Mouse (Mus musculus) embryonic facial prominence, embryonic 12.5 days (tissue): ENCODE data around the gene Fam57a. TPM values are rescaled to one million over a fixed set of nuclear protein-coding genes. Genes with fewer than 3 reads are reported as not detected.
A peak's percentile ranks its signal among the peaks of the same experiment; 100 is the strongest.

Source experiments
- ATAC-seq: fragments of 200-750 bp; cut with Nextera tagmentation; 2 replicates; pipeline ENCODE4 v1.8.0; 2017; ENCODE audit not compliant: insufficient number of reproducible peaks, insufficient read depth, low FRiP score, low TSS enrichment
- H3K27ac ChIP-seq: fragments of 300-500 bp; sonication (generic); 2 replicates; pipeline ENCODE4 v1.5.1; 2016; ENCODE audit warnings: mild to moderate bottlenecking
- H3K27me3 ChIP-seq: fragments of 300-500 bp; sonication (generic); 2 replicates; pipeline ENCODE4 v1.6.1; 2016; ENCODE audit warnings: mild to moderate bottlenecking, moderate library complexity
- H3K36me3 ChIP-seq: fragments of 300-500 bp; sonication (generic); 2 replicates; pipeline ENCODE4 v1.6.1; 2016; ENCODE audit warnings: mild to moderate bottlenecking
- H3K4me1 ChIP-seq: fragments of 300-500 bp; sonication (generic); 2 replicates; pipeline ENCODE4 v1.6.1; 2016
- H3K4me2 ChIP-seq: fragments of 300-500 bp; sonication (generic); replicated peaks from 2 replicates; pipeline ENCODE4 v1.6.1; 2016; ENCODE audit warnings: mild to moderate bottlenecking, moderate library complexity
- H3K4me3 ChIP-seq: fragments of 300-500 bp; sonication (generic); 2 replicates; pipeline ENCODE4 v1.5.1; 2016; ENCODE audit warnings: mild to moderate bottlenecking
- H3K9ac ChIP-seq: fragments of 300-500 bp; sonication (generic); 2 replicates; pipeline ENCODE4 v1.6.1; 2016; ENCODE audit warnings: mild to moderate bottlenecking, moderate library complexity
- H3K9me3 ChIP-seq: fragments of 300-500 bp; sonication (generic); 2 replicates; pipeline ENCODE4 v1.6.1; 2016; ENCODE audit warnings: mild to moderate bottlenecking, moderate library complexity
- WGBS: fragments of 180-500 bp; shearing (Covaris S2); methylation state at CpG from one replicate; pipeline ENCODE4 v1.1.7; 2016; 5-methylcytosine and 5-hydroxymethylcytosine counted together
- polyA plus RNA-seq: library from polyadenylated mRNA; unstranded; fragments of >200 nt; fragmentation: Nextera tagmentation; extraction: Ambion mirVana; gene quantifications from 2 replicates; pipeline ENCODE4 v1.2.1, GENCODE M21; 2016

The Fam57a gene
- polyA plus RNA-seq, 1 experiment from 2014 or later, result 27.5 TPM

DNA sequence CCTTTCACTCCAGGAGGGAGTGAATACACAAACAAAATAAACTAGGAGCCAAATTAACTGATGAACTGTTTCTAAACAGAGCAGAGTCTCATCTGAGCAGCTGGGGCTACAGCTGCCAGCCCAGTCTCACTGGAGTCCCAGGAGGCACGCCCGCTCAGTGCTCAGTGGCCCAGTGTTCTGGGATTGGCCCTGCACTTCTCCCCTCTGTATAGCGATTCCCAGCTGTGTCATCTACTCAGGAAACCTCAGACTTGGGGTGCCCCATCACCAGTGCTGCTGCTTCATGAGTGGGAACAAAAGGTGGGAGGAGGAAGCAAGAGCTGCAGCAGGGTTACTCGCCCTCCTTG, 74.4 kb downstream of the Fam57a start:
- Histone ChIP-seq H3K4me2 (no peak overlapping the region), H3K9me3 (no peaks in the 10 kb centered on the region), H3K4me3 (no peak overlapping the region), H3K9ac (no peak overlapping the region), H3K27ac (0 out of 2 replicates have a peak overlapping the region, but pooled peaks have one; percentile 55), H3K36me3 (peaks cover 37% of the 10 kb centered on the region), H3K27me3 (no peaks in the 10 kb centered on the region), H3K4me1 (peaks cover 29% of the 10 kb centered on the region)
- no peak for ATAC-seq
- 81% methylated on average over 4 of the region's 4 CpGs for WGBS

DNA sequence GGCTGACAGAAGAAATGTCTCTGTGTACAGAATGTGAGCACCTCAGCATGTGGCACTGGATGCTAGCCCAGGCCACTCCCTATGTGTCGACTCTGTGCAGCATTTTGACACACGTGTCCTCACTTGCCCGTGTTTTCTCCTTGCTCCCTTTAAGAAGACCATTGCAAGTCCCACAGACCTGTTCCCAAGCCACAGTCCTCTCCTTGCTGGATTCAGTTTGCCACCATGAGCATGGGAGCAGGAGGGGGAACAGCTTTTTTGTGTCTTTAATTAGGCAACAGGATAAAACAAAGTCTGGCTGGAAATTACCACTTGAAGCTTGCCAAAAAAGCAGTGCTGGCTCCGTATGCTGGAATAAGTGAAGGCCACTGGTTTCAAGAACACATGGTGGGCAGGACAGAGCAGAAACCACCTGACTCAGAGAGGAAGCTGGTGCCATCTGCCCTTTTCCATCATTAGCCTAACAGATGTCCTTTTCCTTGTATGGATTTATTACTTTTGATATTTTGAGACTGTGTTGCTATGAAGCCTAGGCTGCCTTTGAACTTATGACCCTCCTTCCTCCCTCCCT, 76.0 kb downstream of the Fam57a start:
- peaks cover 30% of the 10 kb centered on the region for H3K36me3 ChIP-seq
- 0 out of 2 replicates have a peak, but pooled peaks have one; percentile 2 for ATAC-seq
- H3K9me3 ChIP-seq, result no peaks in the 10 kb centered on the region
- peaks cover 31% of the 10 kb centered on the region for H3K4me1 ChIP-seq
- H3K9ac ChIP-seq, result no peak overlapping the region
- peak overlapping the region; percentile 31; the same call in 1 of the 2 replicates for H3K27ac ChIP-seq
- WGBS, result 57% methylated on average over 4 of the region's 4 CpGs
- no peak overlapping the region for H3K4me3 ChIP-seq
- no peak overlapping the region for H3K4me2 ChIP-seq
- H3K27me3 ChIP-seq, result no peaks in the 10 kb centered on the region

DNA sequence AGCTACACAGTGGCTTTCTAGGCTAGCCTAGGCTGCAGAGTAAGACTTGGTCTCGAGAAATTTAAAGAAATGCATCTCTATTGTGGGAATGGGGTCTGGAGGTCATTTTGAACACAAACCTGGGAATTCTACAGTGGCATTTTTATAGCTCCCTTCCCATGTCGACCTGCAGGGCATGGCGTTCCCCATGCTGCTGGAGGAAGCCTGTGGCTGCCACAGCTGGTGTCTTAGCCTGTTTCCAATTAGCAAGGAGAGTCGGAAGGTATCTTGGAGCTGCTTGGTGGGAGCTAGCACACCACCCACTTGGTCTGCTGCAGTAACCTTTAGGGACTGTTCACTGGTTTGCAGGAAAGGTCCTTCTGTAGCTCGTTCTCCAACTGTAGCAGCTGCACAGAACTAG, 76.7 kb downstream of the Fam57a start:
- Histone ChIP-seq H3K27ac (peak overlapping the region; percentile 24), H3K4me2 (no peak overlapping the region), H3K4me1 (peaks cover 35% of the 10 kb centered on the region), H3K9ac (no peak overlapping the region), H3K27me3 (no peaks in the 10 kb centered on the region), H3K36me3 (peaks cover 30% of the 10 kb centered on the region), H3K9me3 (no peaks in the 10 kb centered on the region), H3K4me3 (no peak overlapping the region)
- 13% methylated on average over 5 of the region's 5 CpGs for WGBS
- ATAC-seq, result 0 out of 2 replicates have a peak, but pooled peaks have one; percentile 13

DNA sequence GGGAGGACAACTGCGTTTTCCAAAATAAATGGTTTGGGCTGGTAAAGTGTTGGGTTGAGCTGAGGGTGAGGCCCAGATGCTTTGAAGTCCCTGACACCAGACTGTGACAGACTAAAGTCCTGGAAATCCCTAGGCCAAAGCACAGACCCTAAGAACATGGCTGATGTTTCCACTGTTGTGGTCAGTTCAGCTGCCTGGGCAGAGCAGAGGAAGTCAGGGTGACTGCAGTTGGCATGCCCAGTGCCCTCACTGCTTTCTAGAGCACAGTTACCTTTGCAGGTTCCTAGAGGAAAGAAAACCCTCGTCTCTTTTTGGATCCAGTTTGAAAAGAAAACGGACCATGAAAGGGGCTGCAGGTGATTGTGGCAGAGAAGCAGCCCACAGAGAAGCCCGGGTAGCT, 77.9 kb downstream of the Fam57a start:
- whole genome bisulfite sequencing, result 79% methylated on average over 4 of the region's 4 CpGs
- Histone ChIP-seq H3K4me3 (no peak overlapping the region), H3K9ac (no peak overlapping the region), H3K4me2 (no peak overlapping the region), H3K27me3 (no peaks in the 10 kb centered on the region), H3K27ac (no peak overlapping the region), H3K9me3 (no peaks in the 10 kb centered on the region), H3K4me1 (peaks cover 35% of the 10 kb centered on the region), H3K36me3 (peaks cover 30% of the 10 kb centered on the region)
- ATAC-seq, result no peak

DNA sequence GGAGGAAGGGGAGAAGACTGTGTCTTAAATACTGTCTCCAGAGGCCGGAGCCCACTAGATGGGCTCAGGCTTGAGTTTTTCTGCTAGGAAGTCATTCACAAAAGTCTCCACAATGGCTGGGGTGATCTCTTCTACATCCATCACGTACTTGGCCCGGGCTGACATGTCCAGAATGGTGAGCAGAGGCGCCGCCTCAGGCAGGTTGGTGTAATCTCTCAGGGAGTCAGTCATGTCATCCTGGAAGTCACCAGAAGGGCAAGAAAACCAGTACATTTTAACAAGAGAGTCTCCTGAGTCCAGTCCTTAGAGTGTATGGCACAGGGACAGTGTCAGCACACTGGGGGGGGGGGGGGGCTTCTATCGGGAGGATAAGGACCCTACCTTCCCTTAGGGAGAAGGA, 79.0 kb downstream of the Fam57a start:
- H3K4me3 ChIP-seq, result no peak overlapping the region
- no peak for ATAC-seq
- peaks cover 33% of the 10 kb centered on the region for H3K36me3 ChIP-seq
- H3K4me1 ChIP-seq, result peaks cover 43% of the 10 kb centered on the region
- H3K27me3 ChIP-seq, result no peaks in the 10 kb centered on the region
- H3K9ac ChIP-seq, result no peak overlapping the region
- no peak overlapping the region for H3K27ac ChIP-seq
- no peaks in the 10 kb centered on the region for H3K9me3 ChIP-seq
- H3K4me2 ChIP-seq, result no peak overlapping the region
- WGBS, result 81% methylated on average over 6 of the region's 6 CpGs

DNA sequence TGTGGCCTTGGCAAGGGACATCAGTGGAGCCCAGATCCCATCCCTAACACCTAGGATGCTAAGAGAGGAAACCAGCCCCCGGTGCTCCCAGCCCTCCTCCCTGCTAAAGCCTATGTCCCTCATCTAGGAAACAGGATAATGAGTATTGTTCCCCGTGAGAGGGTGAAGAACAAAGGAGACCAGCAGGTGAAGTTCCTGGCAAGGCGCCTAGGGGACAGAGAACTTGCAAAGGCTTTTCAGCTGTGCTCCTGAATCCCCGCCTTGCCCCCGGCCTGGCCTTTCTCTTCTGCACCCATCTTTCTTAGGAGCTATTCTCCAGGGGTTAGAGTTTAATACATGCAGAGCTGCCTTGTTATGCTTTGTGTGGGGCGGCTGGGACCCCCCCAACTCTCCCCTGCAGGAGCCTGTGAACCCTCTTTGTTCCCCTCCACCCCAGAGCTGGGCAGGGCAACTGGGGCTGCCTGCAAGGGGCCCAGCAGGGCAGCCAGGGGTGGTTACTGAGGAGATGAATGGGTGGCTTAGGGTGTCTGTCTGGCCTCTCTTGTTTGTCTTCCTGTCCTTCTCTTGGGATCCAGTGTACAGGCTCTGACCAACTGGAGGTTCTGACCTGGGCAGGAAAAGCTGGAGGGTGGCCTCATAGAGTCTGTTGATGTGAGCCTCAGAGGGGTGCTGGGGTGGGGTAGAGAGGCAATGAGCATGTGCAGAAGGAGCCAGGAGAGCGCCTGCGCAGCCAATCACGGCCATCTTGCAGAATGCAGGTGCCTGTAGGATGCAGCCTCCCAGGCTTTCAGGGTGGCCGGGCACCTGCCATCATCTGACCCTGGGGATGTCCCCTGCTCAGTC, 81.0 kb downstream of the Fam57a start:
- H3K36me3 ChIP-seq, result peaks cover 36% of the 10 kb centered on the region

DNA sequence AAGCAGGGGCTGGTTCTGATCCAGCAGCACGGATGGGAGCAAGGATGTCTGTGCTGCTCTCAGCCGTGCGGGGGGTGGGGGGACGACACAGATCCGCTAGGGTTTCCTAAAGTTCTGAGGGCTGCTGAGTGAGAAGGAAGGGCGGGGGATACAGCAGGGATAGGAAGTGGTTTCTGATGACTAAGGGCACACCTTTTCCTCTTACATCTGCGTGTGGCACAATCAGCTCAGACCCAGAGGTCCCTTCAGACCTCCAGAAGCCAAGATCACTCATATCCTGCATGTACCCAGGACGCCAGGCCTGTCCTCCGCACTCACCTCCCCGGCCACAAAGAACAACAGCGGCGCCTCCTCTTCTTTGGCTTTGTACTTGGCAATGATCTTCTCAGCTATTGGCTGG, 81.8 kb downstream of the Fam57a start:
- H3K27ac ChIP-seq, result no peak overlapping the region
- H3K27me3 ChIP-seq, result no peaks in the 10 kb centered on the region
- no peak overlapping the region for H3K9ac ChIP-seq
- peaks cover 31% of the 10 kb centered on the region for H3K4me1 ChIP-seq
- no peak overlapping the region for H3K4me2 ChIP-seq
- peaks cover 36% of the 10 kb centered on the region for H3K36me3 ChIP-seq
- whole genome bisulfite sequencing, result 77% methylated on average over 12 of the region's 12 CpGs
- no peaks in the 10 kb centered on the region for H3K9me3 ChIP-seq
- no peak for ATAC-seq
- H3K4me3 ChIP-seq, result no peak overlapping the region

More for the DNA sequence above, 81.0 kb downstream of the Fam57a start:
- no peaks in the 10 kb centered on the region for H3K27me3 ChIP-seq
- H3K27ac ChIP-seq, result no peak overlapping the region
- 58% methylated on average over 10 of the region's 10 CpGs for WGBS
- H3K4me3 ChIP-seq, result no peak overlapping the region
- H3K4me2 ChIP-seq, result no peak overlapping the region
- no peak for ATAC-seq
- H3K9ac ChIP-seq, result 0 out of 2 replicates have a peak overlapping the region, but pooled peaks have one; percentile 24
- peaks cover 39% of the 10 kb centered on the region for H3K4me1 ChIP-seq
- H3K9me3 ChIP-seq, result no peaks in the 10 kb centered on the region

DNA sequence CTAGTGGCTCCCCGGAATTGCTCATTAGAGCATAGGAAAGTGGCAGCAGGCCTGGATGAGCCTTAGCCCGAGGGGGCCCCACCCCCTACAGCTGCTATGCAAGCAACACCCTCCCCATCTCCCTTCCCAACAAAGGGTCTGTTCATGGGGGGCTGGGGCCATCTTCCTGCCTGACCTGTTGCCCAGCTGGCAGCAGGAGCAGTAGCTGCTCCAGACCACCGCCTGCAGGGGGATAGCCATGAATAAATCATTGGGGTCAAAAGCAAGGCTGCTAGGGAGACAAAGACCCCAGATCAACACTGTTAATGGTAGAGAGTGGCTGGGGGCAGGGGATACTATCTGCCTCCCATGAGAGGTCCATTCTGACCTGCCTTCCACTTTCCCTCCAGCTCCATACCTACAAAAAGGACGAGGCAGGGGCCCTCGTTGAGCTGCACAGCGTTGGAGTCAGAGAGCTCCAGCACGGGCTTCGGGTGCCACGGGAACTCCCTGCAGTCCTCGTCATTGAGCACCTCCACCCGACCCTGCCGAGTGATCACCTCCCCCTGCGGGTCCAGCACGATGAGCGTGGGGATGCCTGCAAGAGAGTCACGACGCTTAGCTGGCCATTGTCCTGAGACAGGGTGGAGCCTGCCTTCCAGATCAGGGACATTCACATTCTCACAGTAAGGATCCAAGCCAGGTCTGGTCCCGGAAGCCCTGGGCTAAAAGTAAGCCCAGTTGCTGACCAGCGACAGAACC, 83.3 kb downstream of the Fam57a start:
- Histone ChIP-seq H3K36me3 (peaks cover 33% of the 10 kb centered on the region), H3K9me3 (no peaks in the 10 kb centered on the region), H3K27ac (no peak overlapping the region), H3K4me2 (peak overlapping the region; percentile 1), H3K27me3 (no peaks in the 10 kb centered on the region), H3K4me3 (no peak overlapping the region), H3K9ac (no peak overlapping the region), H3K4me1 (peaks cover 28% of the 10 kb centered on the region)
- no peak for ATAC-seq
- WGBS, result 9% methylated on average over 19 of the region's 19 CpGs

Other genes starting within 250 kb of the Fam57a start
- gene Rph3al, start 241.2 kb upstream of the Fam57a start, polyA plus RNA-seq, result 3.7 TPM in 2 replicates
- 0.29 and 1.0 TPM in 2 replicates for gene 1700016K19Rik, start 179.8 kb upstream of the Fam57a start, polyA plus RNA-seq
- 63.2 and 64.5 TPM in 2 replicates for gene Rflnb, start 151.9 kb upstream of the Fam57a start, polyA plus RNA-seq
- 44.1 and 45.9 TPM in 2 replicates for gene Vps53, start within 50 bp of the Fam57a start, polyA plus RNA-seq
- gene Dbil5, start 37.9 kb downstream of the Fam57a start, polyA plus RNA-seq, result 0.72 and 0.87 TPM in 2 replicates
- 34.5 TPM in 2 replicates for gene Gemin4, start 38.0 kb downstream of the Fam57a start, polyA plus RNA-seq
- 26.3 and 27.6 TPM in 2 replicates for gene Mrm3, start 64.0 kb downstream of the Fam57a start, polyA plus RNA-seq
- gene Glod4, start 64.1 kb downstream of the Fam57a start, polyA plus RNA-seq, result 121 and 126 TPM in 2 replicates
- gene Nxn, start 219.5 kb downstream of the Fam57a start, polyA plus RNA-seq, result 72.1 and 77.9 TPM in 2 replicates
- gene Timm22, start 227.3 kb downstream of the Fam57a start, polyA plus RNA-seq, result 142 TPM in 2 replicates